Mouse (Mus musculus) ovary, postnatal 10 days (tissue): ENCODE results near the gene Ncmap.

Experiments used
- DNase-seq: peaks from one replicate; pipeline ENCODE4 v3.0.0; 2022; ENCODE audit warnings: low spot score

Gene Ncmap

DNA sequence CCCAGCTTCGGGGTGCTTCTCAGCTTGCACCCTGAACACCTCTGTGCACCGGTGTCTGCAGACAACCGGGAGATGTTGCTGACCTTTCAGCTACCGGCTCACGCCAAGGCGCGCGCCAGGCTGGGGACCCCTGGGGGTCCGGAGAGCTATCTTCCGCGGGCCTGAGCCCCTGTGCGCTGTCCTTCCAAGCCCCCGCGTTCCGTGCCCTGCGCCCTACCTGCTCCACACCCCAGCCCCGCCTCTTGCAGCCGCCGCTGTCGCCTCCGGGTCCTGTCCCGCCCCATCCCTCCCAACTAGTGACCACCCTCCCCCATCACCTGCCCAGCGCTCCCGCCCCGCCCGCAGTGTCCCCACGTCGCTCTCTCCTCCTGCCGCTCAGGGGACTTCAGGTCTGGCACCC is at the start of gene Ncmap:
Ncmap (minus strand) TSS at position 237 of the 400 bp plus-strand sequence.
- DNase-seq: no peak

DNA sequence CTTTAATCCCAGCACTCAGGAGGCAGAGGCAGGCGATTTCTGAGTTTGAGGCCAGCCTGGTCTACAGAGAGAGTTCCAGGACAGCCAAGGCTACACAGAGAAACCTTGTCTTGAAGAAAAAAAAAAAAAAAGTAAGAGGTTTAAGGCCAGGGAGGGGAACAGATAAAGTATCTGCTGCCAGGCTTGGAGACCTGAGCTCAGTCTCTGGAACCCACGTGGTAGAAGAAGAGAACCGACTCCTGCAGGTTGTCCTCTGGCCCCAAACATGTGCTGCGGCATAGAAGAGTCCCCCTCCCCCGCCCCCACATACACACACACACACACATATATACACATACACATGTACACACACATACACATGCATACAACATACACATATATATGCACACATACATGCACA is 44.4 kb upstream of the Ncmap start:
- no peak for DNase-seq

DNA sequence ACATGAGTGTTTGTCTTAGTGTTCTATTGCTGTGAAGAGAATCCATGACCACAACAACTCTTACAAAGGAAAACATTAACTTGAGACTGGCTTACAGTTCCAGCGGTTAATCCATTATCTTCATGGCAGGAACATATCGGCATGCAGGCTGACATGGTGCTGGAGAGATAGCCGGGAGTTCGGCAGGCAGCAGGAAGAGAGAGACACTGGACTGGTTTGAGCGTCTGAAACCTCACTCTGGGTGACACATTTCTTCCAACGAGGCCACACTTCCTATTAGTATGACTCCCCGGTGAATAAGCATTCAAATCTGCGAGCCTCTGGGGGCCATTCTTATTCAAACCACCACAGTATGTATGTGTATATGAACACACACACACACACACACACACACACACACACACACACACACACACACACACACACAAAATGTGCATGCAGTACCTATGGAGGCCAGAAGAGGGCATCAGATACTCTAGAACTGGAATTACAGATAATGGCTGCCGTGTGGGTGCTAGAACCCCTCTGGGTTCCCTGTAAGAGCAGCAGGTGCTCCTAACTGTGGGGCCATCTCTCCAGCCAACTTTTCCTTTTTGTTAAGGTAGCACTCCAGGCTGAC is 42.0 kb upstream of the Ncmap start:
- no peak for DNase-seq

DNA sequence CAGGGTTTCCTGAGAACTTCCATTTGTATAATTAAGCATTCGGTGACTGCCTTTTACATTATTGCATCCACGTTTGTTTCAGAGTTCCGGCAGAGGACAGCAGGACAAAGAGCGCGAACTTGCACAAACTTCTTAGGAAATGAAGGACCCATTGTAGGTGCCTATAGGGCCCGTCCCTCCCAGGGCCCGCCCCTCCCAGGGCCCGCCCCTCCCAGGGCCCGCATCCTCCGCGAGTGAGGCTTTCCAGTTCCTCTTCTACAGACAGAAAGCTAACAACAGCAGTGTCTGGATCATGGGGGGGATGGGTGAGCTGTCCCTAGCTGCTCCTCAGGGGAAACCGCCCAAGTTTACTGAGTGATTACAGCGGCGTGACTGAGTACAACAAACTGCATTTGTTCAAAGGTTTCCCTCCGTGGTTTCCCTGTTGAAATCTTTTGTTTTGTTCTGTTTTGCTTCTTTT is 41.2 kb upstream of the Ncmap start:
- DNase-seq: no peak

DNA sequence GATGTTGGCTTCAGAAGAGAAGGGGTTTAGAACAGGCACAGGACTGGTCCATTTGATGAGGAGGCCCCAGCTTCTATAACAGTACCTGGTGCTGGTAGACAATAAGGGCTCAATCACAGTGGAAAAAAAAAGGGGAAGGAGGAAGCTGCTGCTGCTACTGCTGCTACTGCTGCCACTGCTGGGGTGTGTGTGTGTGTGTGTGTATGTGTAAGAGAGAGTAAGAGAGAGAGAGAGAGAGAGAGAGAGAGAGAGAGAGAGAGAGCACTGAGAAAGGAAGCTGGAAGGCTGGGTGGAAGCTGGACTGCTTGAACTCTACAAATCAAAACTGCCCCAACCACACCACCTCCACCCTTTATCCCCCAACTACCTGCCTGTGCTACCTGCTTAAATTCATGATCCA is 39.9 kb upstream of the Ncmap start:
- no peak for DNase-seq

DNA sequence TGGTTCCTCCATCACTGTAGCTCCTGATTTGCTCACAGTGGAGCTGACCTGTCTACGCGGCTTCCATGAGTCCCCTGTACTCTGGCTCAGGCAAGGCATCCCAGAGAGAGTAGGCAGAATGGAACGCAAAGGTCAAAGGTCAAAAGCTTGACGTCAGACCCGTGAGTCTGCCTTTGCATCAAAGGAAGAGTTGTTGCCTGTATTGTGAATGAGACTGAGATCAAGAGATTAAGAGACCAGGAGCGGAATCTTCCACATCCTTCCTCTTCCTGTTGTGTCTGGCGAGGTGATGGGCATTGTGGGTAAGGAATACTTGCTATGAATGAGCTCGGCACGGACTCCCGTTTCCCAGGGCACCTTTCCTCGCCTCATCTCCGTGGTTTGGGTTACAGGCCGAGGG is 38.3 kb upstream of the Ncmap start:
- no peak for DNase-seq

DNA sequence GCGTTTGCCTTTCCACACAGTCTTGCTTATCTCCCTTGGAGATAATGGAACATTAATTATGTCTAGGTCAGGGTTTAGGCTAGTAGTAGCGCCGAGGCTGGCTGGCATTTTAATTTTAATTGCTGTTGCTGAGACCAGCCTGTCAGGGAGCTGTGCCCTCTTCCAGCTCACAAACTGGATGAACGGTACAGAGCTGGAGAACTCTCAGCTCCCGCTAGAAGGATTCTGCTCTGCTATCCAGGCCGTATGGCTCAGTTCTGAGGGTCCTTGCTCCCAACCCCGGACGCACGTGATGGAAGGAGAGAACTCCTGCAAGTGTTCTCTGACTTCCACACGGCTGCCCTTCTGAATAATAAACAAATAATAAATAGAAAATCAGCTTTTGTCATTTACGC is 36.4 kb upstream of the Ncmap start:
- DNase-seq: no peak

DNA sequence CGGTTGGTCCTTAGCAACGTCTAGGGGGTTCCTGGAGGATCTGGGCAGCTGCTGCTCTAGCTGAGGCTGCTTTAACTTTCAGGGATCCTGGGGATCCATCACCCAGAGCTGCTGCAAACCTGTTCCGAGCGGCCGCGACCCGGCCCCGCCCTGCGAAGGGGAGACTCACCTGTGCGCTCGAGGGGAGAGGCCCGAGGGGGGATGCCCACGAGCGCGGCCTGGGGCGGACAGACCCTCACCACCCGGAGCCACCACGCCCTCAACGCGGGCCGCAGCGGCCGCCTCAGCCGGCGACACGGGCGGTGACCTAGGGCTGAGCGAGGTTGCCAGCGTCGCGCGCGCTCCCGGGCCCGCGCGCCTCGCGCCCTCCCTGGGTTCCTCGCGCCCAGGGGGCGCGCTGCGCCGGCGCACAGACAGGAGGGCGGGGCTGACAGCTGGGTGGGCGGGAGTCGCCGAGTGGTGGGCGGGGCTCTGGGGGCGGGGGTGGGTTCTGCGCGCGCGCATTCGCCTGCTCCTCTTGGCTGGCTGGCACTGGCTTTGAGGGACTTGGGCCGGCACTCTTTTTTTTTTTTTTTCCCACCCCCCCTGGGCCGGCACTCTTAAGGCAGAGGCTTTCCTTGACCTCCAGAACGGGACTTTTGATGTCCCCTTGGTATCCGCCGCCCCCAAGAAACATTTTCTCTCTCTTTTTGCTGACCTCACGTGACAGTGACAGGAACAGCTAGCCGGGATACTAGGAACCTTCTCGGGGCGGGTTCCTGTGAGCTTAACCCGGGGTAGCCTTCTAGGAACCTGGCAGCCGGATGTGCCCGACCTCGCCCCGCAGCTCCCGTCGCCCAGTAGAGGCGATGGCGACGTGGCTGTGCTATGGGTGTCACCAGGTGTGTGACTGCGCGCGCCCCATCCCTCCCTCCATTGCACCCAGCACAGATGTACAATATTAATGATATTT is 35.7 kb upstream of the Ncmap start, which contains the start of gene Rcan3:
Rcan3 (minus strand) TSS at position 411 of the 952 bp plus-strand sequence.
- DNase-seq: peak; percentile 50

DNA sequence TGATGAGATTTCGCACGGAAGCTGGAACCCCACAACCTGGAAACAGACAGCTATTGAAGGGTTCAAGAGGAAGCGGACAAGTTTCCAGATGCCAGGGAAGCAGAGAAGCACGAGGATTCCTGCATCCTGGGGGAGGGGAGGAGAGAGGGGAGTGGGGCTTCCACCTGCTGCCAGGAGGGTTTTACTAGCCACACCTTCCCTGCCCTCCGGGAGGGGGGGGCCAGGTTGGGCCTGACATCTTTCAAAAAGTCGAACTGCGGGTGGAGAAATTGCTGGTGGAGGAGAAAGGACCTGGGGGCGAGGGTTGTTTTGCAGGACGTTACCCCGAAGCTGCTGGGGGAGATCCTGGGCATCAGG is 35.0 kb upstream of the Ncmap start:
- no peak for DNase-seq

DNA sequence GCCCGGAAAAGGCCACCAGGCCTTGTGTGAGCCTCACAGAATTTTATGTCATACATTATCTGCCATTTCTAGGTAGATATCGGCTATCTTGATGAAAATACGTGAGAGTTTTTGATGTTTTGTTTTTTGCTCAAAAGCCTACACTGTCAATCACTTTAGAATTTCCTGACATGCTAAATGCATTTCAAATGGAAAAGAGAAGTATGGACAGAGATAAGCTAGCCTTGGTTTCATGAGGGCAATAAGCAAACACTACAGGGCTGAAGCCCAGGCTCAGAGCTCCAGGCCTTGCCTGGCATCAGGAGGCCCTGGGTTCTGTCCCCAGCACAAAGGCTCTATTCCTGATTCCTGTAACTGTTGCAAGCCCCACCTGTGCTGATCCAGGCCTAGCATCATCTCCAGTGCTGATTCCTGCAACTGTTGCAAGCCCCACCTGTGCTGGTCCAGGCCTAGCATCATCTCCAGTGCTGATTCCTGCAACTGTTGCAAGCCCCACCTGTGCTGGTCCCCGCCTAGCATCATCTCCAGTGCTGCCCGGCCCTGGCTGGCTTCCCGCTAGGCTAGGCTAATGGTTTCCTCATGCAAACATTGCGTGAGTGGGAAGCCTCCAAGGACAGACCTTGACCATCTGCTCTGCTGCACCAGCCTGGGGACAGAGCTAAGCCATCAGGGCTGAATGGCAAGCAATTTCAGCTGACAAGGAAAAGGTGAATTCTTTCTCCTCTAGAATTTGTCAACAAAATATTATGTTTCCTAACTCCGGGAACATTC is 32.1 kb upstream of the Ncmap start:
- DNase-seq: no peak

DNA sequence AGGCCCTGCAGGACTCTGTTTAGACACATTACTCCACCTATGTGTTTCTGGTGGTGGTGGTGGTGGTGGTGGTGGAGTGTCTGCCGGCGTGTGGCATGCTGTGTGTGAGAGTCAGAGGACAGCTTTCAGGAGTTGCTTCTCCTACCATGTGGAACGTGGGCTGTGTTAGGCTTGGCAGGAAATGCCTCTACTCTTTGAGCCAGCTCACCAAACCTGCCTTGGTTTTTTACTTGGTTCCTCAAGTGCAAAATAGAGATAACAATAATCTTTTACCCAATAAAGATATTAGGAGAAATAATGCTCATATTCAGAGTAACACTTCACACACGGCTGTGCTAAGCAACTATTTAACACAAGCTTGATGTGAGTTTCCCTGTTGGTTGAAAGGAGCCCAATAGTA is 31.4 kb upstream of the Ncmap start:
- no peak for DNase-seq

DNA sequence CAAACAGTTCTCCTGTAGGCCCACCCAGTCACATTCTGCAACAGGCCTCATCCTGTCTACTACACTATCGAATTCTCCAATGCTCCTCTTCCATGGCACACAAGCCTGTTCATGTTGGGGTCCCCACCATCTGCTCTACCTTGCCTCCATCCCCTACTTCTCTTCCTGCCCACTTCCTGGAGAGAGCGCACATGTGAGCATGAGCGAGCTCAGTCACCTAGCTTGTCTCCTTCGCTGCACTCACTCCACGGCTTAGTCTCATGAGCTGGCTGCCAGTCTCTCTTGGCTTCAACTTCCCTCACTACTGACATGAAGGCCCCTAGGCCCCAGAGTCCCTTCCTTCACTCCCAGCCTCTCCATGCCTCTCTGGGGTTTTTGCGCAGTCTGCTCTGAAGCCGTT is 28.6 kb upstream of the Ncmap start:
- no peak for DNase-seq

DNA sequence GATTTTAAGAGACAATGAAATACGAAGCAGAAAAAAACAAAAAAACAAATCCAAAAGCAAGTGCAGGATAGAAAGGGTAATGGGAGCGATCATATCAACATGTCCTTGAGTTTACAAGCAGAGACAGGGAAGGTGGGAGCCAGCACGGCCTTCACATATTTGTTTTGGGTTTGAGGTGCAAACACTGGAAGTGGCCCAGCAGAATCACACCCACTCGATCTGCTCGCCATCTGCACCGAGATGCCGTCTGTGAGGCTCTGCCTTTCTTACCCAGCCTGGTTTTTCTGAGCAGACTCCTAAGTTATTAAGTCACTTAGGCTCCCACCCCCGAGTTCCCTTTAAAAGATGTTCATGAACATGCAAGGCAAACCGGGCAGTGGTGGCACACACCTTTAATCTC is 27.6 kb upstream of the Ncmap start:
- no peak for DNase-seq

DNA sequence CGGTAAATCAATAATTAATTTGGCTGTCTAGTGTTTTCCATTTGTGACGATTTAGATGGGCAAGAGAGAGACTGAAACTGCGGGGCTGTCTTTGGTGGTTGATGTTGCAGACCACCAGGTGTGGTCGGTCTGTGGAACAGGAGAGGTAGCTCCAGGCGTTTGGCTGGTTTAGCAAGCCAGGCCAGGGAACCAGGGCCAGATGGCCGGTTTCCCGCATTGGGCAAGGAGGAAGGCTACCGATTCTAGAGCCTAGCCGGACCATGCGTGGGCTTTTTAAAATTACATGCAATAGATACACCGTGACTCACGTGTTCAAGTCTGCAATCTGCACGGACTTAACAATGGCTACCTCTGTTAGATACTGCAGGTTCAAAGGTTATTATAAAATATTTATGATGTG is 22.9 kb upstream of the Ncmap start:
- DNase-seq: no peak

DNA sequence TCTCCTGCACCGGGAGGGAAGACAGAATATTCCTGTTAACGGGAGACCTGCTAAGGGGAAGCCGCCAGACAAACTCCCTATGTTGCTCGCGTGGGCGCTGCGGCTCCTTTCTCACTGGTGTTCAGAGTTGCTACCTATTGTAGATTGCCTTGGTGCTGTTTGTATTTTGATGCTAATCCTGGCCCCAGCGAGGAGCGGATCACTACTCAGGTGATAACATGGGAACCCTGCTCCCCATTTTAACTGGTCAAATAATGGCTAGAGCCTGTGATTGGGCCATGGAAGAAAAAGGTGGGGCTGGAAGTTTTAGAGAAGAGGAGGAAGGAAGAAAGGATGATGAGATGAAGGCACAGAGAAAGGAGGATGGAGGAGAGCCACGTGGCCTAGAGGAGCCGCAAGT is 22.4 kb upstream of the Ncmap start:
- DNase-seq: no peak

DNA sequence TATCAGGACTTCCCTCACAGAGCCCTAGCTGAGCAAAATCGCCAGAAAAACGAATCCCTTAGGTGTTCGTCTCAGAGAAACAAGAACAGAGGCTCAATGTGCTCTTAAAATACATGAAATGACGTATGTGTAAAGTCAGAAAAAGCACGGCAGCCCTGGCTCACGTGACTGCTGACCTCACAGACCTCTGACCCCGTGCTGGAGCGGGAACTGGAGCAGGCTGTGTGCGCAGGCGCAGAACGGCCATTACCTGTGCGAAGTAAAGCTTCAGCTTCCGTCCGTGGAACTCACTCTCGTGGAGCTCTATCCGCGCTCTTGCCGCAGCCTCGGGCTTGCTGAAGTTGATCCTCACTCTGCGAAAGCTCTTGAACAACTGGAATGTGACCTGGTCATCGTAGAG is 22.0 kb upstream of the Ncmap start:
- no peak for DNase-seq

DNA sequence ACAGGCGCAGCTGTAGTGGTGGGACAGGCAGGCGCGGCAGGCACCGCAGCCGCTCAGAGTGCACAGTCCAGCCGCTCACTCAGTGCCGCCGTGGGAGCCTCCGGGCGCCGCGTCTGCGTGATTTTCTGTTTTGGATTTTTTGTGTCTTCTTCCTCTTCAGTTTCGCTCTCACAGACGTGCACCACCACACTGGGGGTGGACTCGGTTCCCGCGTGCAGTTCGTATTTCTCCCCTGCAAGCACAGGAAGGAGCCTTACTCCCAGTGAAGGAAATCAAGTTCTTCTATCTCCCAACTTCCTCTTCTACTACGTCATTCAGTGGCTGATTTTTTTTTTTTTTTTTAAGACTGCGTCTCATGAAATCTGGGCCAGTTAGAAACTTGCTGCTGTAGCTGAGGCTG is 18.3 kb upstream of the Ncmap start:
- no peak for DNase-seq

DNA sequence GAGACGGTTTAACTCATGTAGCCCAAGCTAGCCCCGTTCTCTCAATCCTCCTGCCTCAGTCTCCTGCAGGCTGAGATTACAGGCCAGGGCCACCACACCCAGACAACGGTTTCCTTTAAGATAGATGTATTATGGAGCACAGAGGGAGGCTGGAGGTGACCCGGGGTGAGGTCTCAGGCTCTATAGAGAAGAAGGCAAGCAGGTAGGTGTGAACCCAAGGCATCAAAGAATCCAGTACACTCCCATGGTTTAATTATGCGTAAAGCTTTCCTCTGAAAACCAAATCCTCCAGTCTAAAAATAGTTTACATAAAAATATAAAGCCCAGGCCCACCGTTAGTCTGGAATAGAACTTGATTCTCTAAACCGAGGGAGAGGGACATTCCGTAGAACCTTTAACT is 15.5 kb upstream of the Ncmap start:
- DNase-seq: no peak

DNA sequence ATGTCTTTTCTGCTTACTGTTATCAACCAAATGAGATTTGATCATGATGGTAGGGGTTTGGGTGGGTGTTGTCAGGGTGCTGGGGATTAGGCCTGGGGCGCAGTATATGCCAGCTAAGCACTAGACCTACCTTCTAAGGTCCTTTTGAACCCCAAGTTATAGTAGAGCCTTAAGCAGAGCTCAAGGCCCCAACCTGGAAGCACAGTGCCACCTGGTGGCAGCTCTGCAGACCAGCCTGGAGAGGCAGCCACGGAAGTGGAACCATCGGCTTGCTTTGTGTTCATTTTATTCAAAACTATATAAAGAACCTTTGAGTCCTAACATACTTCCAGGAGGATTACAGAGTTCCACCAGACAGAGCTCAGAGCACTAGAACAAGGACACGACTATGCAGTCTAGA is 13.6 kb upstream of the Ncmap start:
- no peak for DNase-seq

DNA sequence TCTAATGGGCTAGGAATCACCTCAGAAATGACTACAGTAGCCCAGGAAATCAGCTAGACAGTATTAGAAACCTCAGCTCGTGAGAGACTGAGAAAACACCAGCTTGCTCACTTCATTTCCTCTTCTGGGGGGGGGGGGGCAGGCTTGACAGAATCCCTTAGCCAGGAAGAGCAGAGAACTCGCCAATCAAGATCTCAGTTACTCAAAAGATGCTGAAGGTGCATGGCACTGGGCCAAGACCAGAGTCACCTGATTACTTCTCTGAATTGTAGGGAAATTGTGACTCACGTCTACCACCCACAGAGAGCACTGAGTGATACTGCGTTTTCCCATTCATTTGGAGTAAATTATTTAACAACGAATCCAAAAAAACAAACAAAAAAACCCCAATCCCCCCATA is 8.2 kb upstream of the Ncmap start:
- DNase-seq: no peak

DNA sequence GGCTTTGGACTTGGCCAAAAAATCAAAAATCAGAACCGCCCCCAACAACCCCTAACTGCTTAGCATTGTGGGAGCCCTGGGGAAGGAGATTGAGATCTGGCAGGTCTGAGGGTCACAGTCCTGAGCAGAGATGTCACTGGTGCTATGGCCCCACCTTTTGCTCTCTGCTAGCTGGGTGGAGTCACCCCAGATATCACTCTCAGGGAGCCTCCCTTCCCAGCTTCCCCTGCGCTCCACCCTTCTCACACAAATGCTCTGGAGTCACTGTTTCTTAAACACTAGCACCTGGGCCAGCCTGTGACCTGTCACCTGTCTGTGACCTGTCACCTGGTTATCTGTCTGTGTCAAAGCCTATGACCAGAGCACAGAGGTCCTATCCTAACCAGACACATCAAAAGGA is 6.9 kb upstream of the Ncmap start:
- no peak for DNase-seq

DNA sequence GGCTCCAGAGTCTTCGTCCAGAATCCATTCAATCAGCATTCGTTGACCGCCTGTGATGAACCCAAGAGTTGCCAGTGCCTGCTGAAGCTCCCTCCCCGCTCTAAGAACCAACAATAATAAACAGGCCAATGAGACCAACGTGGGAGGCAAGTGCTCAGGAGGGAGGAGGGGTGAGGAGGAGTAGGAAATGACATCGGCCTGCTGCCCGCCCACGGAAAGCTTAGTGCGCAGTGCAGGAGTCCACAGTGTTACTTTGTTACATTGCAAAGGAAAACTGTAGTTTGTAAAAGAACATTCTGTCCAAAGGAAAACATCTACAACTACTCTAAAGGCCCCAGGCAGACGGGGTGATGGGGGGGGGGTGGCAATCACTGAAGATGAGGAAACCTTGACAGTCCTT is 6.0 kb upstream of the Ncmap start:
- DNase-seq: no peak

DNA sequence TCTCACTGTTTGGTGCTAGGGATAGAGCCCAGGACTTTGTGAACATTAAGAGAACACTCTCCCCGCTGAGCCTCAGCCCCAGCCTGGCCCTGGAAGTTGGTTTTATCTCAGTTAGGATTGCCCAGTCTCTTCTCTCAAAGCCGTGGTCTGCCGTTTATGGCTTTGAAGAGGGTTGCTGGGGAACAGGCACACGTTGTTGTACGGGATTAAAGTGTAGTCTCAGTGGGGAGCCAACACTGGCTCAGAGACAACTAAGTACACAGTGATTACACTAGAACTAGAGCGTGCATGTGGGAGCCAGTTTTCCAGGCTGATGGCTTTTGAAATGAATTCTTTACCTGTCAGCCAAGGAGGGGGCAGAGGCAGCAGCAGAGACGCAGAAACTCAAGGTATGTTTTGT is 3.9 kb upstream of the Ncmap start:
- DNase-seq: no peak
